In the genomic region with DNA sequence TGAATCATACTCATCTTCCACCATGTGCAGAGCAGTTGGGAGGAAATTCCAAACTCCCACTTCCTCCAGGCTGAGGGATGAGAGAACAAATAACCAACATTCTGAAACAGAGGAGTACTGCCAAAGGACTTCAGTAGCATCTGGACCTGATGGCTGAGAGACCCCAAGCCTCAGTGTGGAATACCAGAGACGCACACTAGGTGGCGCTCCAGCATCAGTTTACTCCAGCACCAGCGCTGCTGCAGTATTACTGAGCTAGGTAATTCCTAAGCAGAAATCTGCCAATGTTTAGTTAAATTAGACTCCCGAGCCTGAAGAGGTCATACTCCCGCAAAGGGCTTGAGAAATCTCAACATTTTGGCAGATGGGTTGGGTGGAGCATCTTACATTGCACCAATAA, we compare ENCODE assay signal across 8 mouse cellular contexts. TPM values are rescaled to one million over a fixed set of nuclear protein-coding genes. Genes with fewer than 3 reads are reported as not detected.
A peak's percentile ranks its signal among the peaks of the same experiment; 100 is the strongest.
DNase-seq lines count a peak whose midpoint lies in the region; ATAC-seq lines count a peak whose summit lies in the region.

No protein-coding gene starts in this region.

- H3K27ac ChIP-seq in heart, embryonic 11.5 days (ENCODE audit: low read depth, low read length): no peak overlapping the region
- H3K27ac ChIP-seq in intestine, embryonic 15.5 days: no peak overlapping the region
- no peak overlapping the region for H3K27ac ChIP-seq in limb, embryonic 11.5 days (replicated peaks; ENCODE audit: low read depth, low read length)

- no peak overlapping the region for H3K9ac ChIP-seq in heart, embryonic 11.5 days (ENCODE audit: low read depth, low read length)
- no peak overlapping the region for H3K9ac ChIP-seq in intestine, embryonic 15.5 days
- no peak overlapping the region for H3K9ac ChIP-seq in limb, embryonic 11.5 days (ENCODE audit: low read length)

- H3K36me3 ChIP-seq in heart, embryonic 11.5 days (ENCODE audit: control insufficient read depth, insufficient read depth, low read length): no peaks in the 10 kb centered on the region
- no peaks in the 10 kb centered on the region for H3K36me3 ChIP-seq in intestine, embryonic 15.5 days
- no peaks in the 10 kb centered on the region for H3K36me3 ChIP-seq in limb, embryonic 11.5 days (ENCODE audit: control insufficient read depth, insufficient read depth, low read length)

- H3K4me1 ChIP-seq in heart, embryonic 11.5 days (ENCODE audit: control insufficient read depth, insufficient read depth, low read length): no peaks in the 10 kb centered on the region
- no peaks in the 10 kb centered on the region for H3K4me1 ChIP-seq in intestine, embryonic 15.5 days (replicated peaks)
- H3K4me1 ChIP-seq in limb, embryonic 11.5 days (ENCODE audit: control insufficient read depth, insufficient read depth, low read length): no peaks in the 10 kb centered on the region

- H3K4me2 ChIP-seq in heart, embryonic 11.5 days: no peak overlapping the region
- no peak overlapping the region for H3K4me2 ChIP-seq in intestine, embryonic 15.5 days (replicated peaks)
- no peak overlapping the region for H3K4me2 ChIP-seq in limb, embryonic 11.5 days (ENCODE audit: low read depth, severe bottlenecking)

- WGBS in heart, embryonic 11.5 days (ENCODE audit: insufficient replicate concordance): 7% methylated on average over 5 of the region's 5 CpGs
- 3% methylated on average over 5 of the region's 5 CpGs for WGBS in intestine, embryonic 15.5 days
- 5% methylated on average over 5 of the region's 5 CpGs for WGBS in limb, embryonic 11.5 days

- H3K27me3 ChIP-seq in heart, embryonic 11.5 days (ENCODE audit: control insufficient read depth, insufficient read depth, low read length): no peaks in the 10 kb centered on the region
- H3K27me3 ChIP-seq in intestine, embryonic 15.5 days (replicated peaks): no peaks in the 10 kb centered on the region
- H3K27me3 ChIP-seq in limb, embryonic 11.5 days (ENCODE audit: control insufficient read depth, insufficient read depth, low read length): no peaks in the 10 kb centered on the region

- peak; percentile 76 to 93 for DNase-seq in heart, adult 18-20 months
- DNase-seq in cerebellum, postnatal 25 days: peak; percentile 91 to 93
- DNase-seq in frontal cortex, postnatal 25 days (ENCODE audit: low spot score in 2 of 2): peak; percentile 88 to 95
- peak; percentile 94 for DNase-seq in limb, embryonic 11.5 days (ENCODE audit: low spot score)
- DNase-seq in naive thymus-derived CD4-positive, alpha-beta T cell, adult 2 months (ENCODE audit: low read depth): peak; percentile 82
- DNase-seq in spleen, postnatal 36 days (ENCODE audit: low spot score in 2 of 2): peak; percentile 58 to 61

- H3K4me3 ChIP-seq in heart, embryonic 11.5 days (ENCODE audit: low read depth, low read length): no peak overlapping the region
- H3K4me3 ChIP-seq in intestine, embryonic 15.5 days (replicated peaks): no peak overlapping the region
- H3K4me3 ChIP-seq in limb, embryonic 11.5 days (ENCODE audit: low read depth, low read length): no peak overlapping the region

- no peaks in the 10 kb centered on the region for H3K9me3 ChIP-seq in heart, embryonic 11.5 days (replicated peaks; ENCODE audit: control insufficient read depth, low read length)
- no peaks in the 10 kb centered on the region for H3K9me3 ChIP-seq in intestine, embryonic 15.5 days
- no peaks in the 10 kb centered on the region for H3K9me3 ChIP-seq in limb, embryonic 11.5 days (ENCODE audit: control insufficient read depth, low read length)

- no peak for ATAC-seq in heart, embryonic 11.5 days (replicated peaks; ENCODE audit: insufficient number of reproducible peaks, low FRiP score, low TSS enrichment)
- ATAC-seq in intestine, embryonic 15.5 days: peak; percentile 34; the same call in 1 of the 2 replicates
- no peak; the same call in 1 of the 2 replicates for ATAC-seq in limb, embryonic 11.5 days (ENCODE audit: insufficient number of reproducible peaks, low FRiP score, low TSS enrichment, low read depth)

RNA-seq across cellular contexts. Expression of a gene that starts 9.1 kb away (rescaled TPM):
- not detected for total RNA-seq in heart, adult 18-20 months (2021)
- polyA plus RNA-seq in heart, embryonic 11.5 days (2014; fragmentation: Nextera tagmentation; extraction: Ambion mirVana): 1.7 and 1.9 TPM in 2 replicates
- polyA plus RNA-seq in intestine, embryonic 15.5 days (2015; fragmentation: Nextera tagmentation; extraction: Ambion mirVana): not detected in 2 replicates
- polyA plus RNA-seq in limb, embryonic 11.5 days (2014; fragmentation: Nextera tagmentation; extraction: Ambion mirVana): not detected in 2 replicates

RNA-seq across cellular contexts. Expression of a gene that starts 41.3 kb away (rescaled TPM):
- total RNA-seq in heart, adult 18-20 months (2021): 10 to 100 TPM; 31.1 to 32.0 TPM
- polyA plus RNA-seq in heart, embryonic 11.5 days (2014; fragmentation: Nextera tagmentation; extraction: Ambion mirVana): 31.7 and 35.6 TPM in 2 replicates
- polyA plus RNA-seq in intestine, embryonic 15.5 days (2015; fragmentation: Nextera tagmentation; extraction: Ambion mirVana): 41.0 and 41.3 TPM in 2 replicates
- polyA plus RNA-seq in limb, embryonic 11.5 days (2014; fragmentation: Nextera tagmentation; extraction: Ambion mirVana): 21.3 and 22.1 TPM in 2 replicates
